Mouse (Mus musculus) embryonic stem cell, embryonic (primary cell): ENCODE results near the gene Ppcdc.

Source experiments
- CTCF ChIA-PET, 4 experiments: fragments of 300-600 bp in 2 of 4; fragments of 350-600 bp in 2 of 4; sonication (Branson Sonifier 250); formaldehyde crosslinking; loops; one replicate each; lab custom pipeline; 2022; ENCODE audit warnings: inconsistent platforms in 2 of 4; lab: Charles Lee
- POLR2A ChIA-PET, 4 experiments: fragments of 300-600 bp in 2 of 4; fragments of 350-600 bp in 2 of 4; sonication (Branson Sonifier 250); formaldehyde crosslinking; loops; one replicate each; lab custom pipeline; 2022; ENCODE audit warnings: antibody characterized with exemption in 4 of 4, inconsistent platforms in 1 of 4; lab: Charles Lee

Ppcdc gene

DNA sequence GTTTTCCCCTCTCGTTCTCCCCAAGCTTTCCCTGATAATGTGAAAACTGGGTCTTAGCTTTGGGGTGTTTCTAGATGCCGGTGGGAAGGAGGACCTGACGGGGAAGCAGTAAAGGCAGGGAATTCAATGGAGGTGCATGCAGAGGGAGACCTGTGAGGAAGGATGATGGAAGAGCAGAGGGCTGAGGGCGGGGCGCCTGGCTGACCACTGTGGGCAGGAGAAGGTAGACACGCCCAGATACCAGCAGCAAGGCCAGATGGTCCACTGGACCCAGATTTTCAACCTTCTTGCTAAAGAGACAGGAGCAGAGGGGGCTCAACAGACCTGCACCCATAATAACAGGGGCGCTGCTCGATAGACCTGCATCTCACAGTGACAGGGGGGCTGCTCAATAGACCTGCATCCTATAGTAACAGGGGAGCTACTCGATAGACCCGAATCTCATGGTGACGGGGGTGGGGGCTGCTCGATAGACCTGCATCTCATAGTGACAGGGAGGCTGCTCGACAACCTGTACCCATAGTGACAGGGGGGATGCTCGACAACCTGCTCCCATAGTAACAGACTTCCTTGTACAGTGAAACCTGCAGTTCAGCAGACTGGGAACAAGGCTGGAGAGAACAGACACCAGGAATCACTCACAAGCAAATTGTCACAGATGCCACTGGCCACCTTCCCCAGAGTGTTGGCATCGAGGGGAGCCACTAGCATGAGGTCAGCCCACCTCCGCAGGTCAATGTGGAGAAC lies 20.2 kb downstream of the Ppcdc start:
- POLR2A ChIA-PET = interaction anchor here in 3 of 4 experiments (0.5 to 2.0 kb wide), 9 partner anchors 10 to 1315 kb away, joined by 3 to 7 read pairs (median 3); partner anchors contain the start of gene Ppcdc (in 2 of the 3)
- CTCF ChIA-PET = interaction anchor here in 2 of 4 experiments (1.4 to 1.6 kb wide), 2 partner anchors 157 to 491 kb away, joined by 4 read pairs; partner anchors contain the start of genes 1700017B05Rik (in 1 of the 2) and Snx33 (in 1 of the 2)

DNA sequence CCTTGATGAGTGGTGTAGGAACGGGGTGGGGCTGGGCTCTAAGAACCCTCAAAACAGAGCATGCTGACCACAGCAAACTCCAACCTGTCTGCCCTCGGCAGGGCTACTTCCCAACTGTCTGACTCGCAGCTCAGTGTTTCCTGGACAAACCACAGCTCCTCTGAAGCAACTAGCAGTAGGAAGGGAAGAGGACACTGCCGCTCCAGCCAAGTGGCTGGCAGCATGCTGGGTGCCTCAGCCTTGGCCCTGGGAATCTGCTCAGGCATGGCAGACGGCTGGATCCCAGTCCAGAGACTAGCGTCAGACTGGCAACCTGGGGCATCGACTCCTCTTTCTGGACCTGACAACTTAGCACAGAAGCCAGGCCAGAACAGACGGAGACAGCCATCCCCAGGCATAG lies 22.6 kb downstream of the Ppcdc start:
- POLR2A ChIA-PET = interaction anchor here in 2 of 4 experiments (0.9 to 1.6 kb wide), 6 partner anchors 8 to 163 kb away, joined by 3 to 6 read pairs (median 3); partner anchors contain the start of gene Ppcdc (in 1 of the 2)
- CTCF ChIA-PET = interaction anchor here in 1 of 4 experiments (0.6 kb wide), 1 partner anchor 9 kb away, joined by 5 read pairs; no protein-coding TSS in a partner anchor

DNA sequence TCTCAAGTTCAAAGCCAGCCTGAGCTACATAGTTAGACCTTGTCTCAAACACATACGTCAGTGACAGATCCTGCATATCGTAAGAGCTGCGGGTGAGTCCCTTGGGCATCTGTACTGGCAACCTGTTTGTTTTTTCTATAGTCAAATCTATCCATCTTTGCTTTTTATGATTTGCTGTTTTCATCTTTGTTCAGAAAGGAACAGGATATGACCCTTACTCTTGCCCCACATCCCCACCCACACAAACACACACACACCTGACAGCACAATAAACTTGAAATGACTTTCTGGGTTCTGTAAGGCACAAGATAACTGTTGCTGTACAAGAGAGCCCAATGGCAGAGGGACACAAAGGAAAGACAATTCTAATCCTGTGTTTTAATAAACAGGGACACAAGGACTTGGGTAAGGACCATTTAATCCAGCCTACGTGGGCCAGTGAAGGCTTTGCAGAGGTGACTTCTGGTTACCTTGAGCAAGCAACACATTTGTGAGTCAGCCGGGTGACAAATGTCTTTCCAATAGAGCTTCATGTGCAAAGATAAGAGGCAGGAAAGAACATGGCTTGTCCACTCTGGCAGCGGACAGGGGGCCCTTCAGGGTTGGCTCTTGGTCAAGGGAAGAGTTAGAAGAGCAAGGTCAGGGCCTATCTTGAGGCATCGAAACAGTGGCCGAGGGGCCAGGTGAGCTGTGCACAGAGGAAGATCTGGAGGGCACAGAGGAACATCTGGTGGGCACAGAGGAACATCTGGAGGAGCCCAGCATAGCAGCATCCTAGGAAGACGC lies 32.6 kb downstream of the Ppcdc start:
- ChIA-PET POLR2A (interaction anchor here in 1 of 4 experiments (0.8 kb wide), 1 partner anchor 160 kb away, joined by 3 read pairs; no protein-coding TSS in a partner anchor), CTCF (interaction anchor here in 1 of 4 experiments (0.6 kb wide), 1 partner anchor 197 kb away, joined by 8 read pairs; no protein-coding TSS in a partner anchor)

DNA sequence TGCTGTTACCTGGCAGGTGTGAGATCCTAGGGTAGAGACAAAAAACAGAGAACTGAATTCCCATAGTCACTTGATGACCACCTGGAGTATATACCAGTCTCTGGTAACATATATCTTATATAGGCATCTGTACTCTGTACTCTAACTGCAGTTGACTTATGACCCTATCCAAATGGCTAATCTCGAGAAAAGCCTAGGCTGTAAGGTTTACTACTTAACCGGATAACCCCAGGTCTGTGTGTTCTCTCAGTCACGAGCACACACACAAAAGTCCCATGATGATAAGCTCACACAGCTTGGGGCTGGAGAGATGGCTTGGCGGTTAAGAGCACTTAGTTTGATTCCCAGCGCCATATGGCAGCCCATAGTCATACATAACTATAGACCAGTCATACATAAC lies 33.5 kb downstream of the Ppcdc start:
- ChIA-PET CTCF (interaction anchor here in 1 of 4 experiments (0.6 kb wide), 1 partner anchor 196 kb away, joined by 8 read pairs; no protein-coding TSS in a partner anchor), POLR2A (interaction anchor here in 2 of 4 experiments (0.5 to 1.4 kb wide), 4 partner anchors 8 to 159 kb away, joined by 3 read pairs; no protein-coding TSS in a partner anchor)

DNA sequence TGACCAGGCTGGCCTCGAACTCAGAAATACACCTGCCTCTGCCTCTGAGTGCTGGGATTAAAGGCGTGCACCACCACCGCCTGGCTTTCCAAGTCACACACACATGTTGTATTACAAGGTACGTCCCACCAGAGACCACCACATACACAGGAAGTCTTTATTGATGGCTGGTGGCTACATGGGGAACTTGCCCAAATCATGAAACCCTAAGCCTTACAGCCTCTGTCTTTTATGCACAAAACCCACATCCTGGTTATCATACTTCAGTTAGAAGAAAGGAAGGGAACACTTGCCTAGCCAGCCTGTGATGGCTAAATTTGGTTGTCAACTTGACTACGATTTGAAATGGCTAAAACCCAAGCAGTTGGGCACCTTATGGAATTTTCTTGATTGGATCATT lies 35.9 kb downstream of the Ppcdc start:
- ChIA-PET CTCF (no interaction called here), POLR2A (no interaction called here)

DNA sequence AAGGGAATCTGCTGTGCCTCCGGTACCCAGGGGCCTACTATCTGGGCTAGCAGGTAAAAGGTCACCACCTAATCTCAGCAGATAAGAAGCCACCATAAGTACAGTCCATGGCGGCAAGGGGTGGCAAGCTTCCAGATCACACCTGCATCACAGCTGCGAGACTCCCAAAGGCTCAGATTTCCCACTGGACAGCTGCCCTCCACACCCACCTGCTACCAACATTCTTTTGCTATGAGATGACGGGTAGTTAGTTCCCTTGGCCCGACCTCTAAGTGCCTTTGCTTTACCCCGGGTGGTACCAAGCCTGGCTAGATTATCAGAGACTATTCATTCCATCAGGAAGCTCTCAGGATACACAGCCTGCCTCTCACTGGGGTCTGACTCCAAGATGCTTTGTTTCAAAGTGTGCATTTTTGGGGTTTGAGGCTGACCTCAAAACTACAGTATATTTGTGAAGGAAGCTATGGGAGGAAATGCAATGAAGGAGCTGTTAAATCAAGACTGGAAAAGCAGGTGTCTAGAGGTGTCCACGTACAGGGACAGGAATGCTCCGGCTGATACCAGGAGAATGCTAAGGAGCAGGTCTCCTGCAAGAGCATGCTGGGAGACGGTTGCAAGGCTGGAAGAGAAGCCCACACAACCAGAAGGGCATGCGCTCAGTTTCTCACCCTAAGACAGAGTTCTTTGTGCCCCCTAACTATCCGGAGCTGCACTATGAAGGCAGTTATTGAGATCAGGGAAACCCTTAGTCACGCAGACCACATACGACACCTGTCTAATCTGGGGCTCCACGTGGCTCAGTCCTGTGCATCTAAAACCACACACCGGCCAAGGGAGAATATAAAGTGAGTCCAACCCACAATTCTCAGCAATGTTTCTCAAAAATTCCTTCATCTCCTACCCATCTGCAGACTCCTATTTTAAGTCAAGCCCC lies 37.3 kb downstream of the Ppcdc start:
- POLR2A ChIA-PET = interaction anchor here in 2 of 4 experiments (0.6 to 1.9 kb wide), 9 partner anchors 11 to 174 kb away, joined by 3 to 8 read pairs (median 3); partner anchors contain the start of gene Scamp5 (in 1 of the 2)

DNA sequence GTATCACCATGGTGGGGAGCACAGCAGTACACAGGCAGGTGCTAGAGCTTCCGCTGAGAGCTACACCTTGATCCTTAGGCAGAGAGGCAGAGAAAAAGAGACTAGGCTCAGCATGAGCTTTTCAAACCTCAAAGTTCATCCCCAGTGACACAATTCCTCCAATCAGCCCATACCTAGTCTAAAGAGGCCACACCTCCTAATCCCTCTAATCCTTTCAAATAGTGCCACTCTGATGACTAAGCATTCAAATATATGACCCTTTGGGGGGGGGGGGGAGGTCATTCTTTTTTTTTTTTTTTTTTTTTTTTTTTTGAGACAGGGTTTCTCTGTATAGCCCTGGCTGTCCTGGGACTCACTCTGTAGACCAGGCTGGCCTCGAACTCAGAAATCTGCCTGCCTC lies 41.2 kb downstream of the Ppcdc start:
- ChIA-PET CTCF (interaction anchor here in 3 of 4 experiments (0.6 to 1.1 kb wide), 3 partner anchors 19 to 130 kb away, joined by 3 read pairs; no protein-coding TSS in a partner anchor), POLR2A (interaction anchor here in 1 of 4 experiments (0.7 to 1.1 kb wide), 4 partner anchors 20 to 137 kb away, joined by 3 to 7 read pairs (median 3); no protein-coding TSS in a partner anchor)

More for the DNA sequence above, 37.3 kb downstream of the Ppcdc start:
- CTCF ChIA-PET = interaction anchor here in 1 of 4 experiments (0.5 kb wide), 1 partner anchor 41 kb away, joined by 3 read pairs; no protein-coding TSS in a partner anchor

DNA sequence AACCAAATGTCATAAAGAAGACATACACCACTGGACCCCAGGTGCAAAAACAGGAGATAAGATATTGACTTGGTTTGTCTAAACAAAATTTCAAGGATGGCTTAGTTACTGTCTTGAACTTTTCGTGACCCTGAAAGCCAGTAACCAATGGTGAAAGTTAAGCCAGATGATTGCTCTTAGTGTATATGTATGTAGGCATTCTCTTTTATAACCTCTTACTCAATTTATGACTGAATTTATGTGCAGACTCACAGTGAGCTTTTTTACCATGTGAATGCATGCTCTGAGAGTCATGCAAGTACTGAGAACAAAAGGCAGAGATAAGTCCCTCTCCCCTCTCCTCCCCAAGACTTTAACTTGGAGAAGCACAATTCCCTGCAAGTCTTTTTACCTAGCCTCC lies 47.0 kb downstream of the Ppcdc start:
- POLR2A ChIA-PET = interaction anchor here in 1 of 4 experiments (0.6 to 1.6 kb wide), 2 partner anchors 28 to 258 kb away, joined by 5 read pairs; no protein-coding TSS in a partner anchor
- CTCF ChIA-PET = interaction anchor here in 1 of 4 experiments (1.1 kb wide), 1 partner anchor 133 kb away, joined by 3 read pairs; no protein-coding TSS in a partner anchor

DNA sequence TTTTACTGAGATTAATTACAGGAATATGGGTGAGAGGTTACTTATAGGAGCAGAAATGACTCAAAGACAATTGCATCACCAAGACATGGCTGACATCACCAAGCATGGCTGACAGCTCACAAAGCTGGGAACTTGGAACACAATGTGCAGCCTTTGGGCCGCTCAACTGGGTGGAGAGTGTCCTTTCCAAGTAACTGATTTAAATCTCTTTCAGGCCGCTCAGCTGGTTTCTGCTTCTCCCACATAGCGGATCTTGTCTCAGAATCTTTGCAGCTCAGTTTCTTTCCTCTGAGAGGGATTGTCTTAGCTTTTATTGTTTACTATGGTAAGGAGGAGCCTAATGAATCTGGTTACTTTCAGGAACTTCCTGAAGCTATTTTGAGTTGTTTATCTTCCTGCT lies 49.1 kb downstream of the Ppcdc start:
- ChIA-PET CTCF (no interaction called here), POLR2A (interaction anchor here in 1 of 4 experiments (0.6 to 1.0 kb wide), 2 partner anchors 95 to 532 kb away, joined by 3 read pairs; no protein-coding TSS in a partner anchor)

DNA sequence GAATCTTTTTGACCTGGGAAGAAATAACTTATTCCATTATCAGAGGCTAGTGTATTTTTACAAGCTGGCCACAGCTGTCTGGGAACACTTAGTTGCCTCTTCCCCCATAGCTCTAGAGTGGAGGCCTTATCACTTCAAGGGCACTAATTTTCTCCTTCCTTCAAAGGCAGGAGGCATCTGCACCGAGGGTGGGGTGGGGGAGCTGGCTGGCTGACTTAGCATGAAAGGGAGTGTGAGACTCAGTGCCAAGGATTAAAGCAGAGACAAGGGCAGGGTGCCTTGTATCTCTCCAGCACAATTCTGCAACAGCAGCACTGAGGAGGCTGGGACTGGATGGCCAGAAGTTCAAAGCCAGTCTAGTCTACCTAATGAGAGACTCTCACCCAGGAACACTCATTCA lies 50.8 kb downstream of the Ppcdc start:
- POLR2A ChIA-PET = interaction anchor here in 1 of 4 experiments (0.6 to 1.3 kb wide), 5 partner anchors 10 to 170 kb away, joined by 3 to 5 read pairs (median 3); no protein-coding TSS in a partner anchor
- CTCF ChIA-PET = interaction anchor here in 2 of 4 experiments (0.6 to 0.7 kb wide), 2 partner anchors 152 to 539 kb away, joined by 3 to 10 read pairs; no protein-coding TSS in a partner anchor

DNA sequence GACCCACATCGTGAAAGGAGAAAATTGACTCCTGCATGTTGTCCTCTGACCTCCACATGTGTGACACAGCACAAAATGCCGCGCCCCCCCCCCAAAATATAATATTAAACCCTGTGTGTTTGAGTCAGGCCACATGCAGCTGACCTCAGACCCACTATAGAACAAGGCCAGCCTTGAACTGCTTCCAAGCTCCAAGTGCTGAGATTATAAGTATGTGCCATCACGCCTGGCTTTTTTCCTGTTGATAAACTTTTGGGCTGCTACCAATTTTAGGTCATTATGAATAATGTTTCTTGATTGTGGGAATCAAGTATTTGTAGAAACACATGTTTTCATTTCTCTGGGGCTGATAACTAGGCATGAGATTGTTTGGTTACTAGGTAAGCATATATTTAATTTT lies 53.0 kb downstream of the Ppcdc start:
- POLR2A ChIA-PET = interaction anchor here in 1 of 4 experiments (1.6 kb wide), 1 partner anchor 15 kb away, joined by 6 read pairs; no protein-coding TSS in a partner anchor
- CTCF ChIA-PET = no interaction called here

DNA sequence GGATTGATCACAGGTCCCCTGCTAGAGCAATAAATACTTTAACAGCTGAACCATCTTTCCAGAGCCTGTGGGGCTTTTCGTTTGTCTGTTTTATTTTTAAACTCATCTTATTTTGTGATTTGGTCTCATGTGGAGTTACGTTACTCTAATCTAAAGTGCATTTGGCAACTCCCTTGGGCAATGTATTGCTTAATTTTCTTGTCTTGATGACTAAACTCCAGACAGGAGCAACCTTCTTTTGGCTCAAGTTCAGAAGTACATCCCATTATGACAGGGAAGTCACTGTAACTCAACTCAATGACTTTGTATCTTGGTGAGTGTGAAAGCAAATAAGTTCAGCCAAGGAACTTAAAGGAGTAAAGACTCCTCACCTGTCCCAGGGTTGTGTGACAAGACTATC lies 55.3 kb downstream of the Ppcdc start:
- POLR2A ChIA-PET = interaction anchor here in 1 of 4 experiments (0.6 kb wide), 1 partner anchor 434 kb away, joined by 3 read pairs; the partner anchor contains the start of gene Snupn
- CTCF ChIA-PET = no interaction called here

DNA sequence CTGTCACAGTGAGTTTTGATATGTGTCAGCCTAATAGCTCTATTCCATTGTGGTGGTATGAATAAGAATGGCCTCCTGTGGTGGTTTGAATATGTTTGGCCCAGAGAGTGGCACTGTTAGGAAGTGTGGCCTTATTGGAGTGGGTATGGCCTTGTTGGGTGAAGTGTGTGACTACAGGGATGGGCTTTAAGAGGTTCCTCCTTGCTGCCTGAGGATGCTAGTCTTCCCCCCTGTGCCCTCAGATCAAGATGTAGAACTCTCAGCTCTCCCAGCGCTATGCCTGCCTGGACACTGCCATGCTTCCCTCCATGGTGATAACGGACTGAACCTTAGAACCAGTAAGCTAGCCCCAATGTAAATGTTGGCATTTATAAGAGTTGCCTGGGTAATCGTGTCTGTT lies 78.9 kb downstream of the Ppcdc start:
- POLR2A ChIA-PET = no interaction called here
- CTCF ChIA-PET = interaction anchor here in 1 of 4 experiments (0.6 kb wide), 1 partner anchor 181 kb away, joined by 6 read pairs; no protein-coding TSS in a partner anchor

DNA sequence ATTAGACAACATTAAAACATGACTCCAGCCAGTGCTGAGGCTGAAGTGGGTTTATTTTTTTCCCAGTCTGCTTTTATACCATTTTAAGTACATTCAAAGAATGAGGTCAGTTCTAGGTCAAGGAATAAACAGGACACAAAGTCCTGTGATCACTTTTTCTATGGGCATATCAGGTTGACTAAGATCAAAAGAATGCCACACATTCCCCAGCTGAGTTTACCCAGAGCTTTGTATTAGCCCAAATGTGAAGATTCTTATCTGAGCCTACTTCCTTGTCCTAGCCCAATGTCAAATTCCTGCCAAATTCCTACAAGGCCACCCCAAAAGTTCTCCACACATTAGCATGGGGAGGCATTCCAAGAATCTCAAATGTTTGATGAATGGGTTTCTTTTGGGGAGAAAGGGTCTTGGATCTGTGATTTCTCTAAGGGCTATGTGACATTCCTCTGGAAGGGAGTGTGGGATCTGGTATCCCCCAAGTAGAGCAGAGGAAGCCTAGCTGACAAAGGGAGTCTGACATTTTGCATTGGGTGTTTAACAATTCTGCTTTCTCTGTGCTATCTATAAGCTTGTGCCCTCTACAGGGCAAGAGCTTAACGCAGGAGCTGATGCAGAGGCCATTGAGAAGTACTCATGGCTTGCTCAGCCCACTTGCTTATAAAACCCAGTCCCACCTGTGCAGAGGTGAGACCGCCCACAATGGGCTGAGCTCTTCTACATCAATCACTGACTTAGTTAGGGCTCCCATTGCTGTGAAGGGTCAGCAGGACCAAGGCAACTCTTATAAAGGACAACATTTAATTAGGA lies 85.3 kb downstream of the Ppcdc start:
- ChIA-PET CTCF (interaction anchor here in 3 of 4 experiments (0.5 to 1.2 kb wide), 3 partner anchors 76 to 187 kb away, joined by 3 to 4 read pairs (median 3); no protein-coding TSS in a partner anchor), POLR2A (interaction anchor here (0.6 to 2.4 kb wide), 29 partner anchors 17 to 156 kb away, joined by 3 to 13 read pairs (median 4); partner anchors contain the start of genes 1700017B05Rik (in 3 of the 4), Ppcdc (in 1 of the 4) and Rpp25 (in 1 of the 4))

DNA sequence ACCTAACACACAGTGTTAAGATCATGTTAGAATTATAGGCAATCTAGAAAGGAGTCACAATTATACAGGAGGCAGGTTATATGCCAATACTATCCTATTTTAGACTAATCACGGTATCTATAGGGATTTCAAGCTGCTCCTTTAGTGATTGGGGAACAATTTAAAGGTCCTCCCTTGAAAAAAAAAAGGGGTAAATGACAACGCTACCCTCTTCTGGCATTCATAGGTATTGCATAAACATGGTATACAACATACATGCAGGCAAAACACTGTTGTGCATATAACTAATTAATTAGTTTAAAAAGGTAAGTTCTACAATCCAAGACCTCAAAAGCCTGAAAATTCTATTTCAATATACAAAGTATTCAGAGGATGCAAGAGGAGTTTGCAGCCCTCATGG lies 88.6 kb downstream of the Ppcdc start:
- CTCF ChIA-PET = interaction anchor here in 2 of 4 experiments (0.6 to 1.0 kb wide), 3 partner anchors 78 to 443 kb away, joined by 3 read pairs; partner anchors contain the start of gene Commd4 (in 1 of the 2)
- POLR2A ChIA-PET = no interaction called here

DNA sequence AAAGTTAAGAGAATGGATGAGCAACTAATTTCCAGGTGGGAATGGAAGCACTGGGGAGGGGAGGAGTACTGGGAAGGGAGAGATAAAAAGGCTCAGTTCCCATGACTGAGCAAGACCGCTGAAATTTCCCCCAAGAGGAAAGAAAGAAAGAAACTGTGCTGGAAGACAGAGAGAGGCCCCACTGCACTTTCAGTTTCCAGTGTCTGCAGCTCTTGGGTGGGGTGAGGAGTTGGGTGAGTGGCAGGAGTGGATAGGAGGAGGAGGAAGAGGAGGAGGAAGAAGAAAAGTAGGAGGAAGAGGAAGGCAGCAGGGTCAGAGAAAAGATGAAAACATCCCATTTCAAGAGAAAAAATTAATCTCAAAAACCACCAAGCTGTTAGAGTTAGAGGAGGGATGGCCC lies 94.0 kb downstream of the Ppcdc start:
- POLR2A ChIA-PET = no interaction called here
- CTCF ChIA-PET = no interaction called here
